In genomic region chr9:54547536-54547935, GRCm38 (mm10) we compare ENCODE assay signal across 11 mouse cellular contexts. TPM values are rescaled to one million over a fixed set of nuclear protein-coding genes. Genes with fewer than 3 reads are reported as not detected.
DNase-seq lines count a peak whose midpoint lies in the region; ATAC-seq and TF ChIP-seq lines count a peak whose summit lies in the region.
"Had no signal": no experiment of that assay in that cellular context is flagged by ENCODE, and none has a peak within 500 bp of the region (broad histone marks: within the 10 kb centered on the region; RNA-seq: fewer than 3 reads in every experiment).

No protein-coding gene starts in this region.

- H3K9me3 ChIP-seq in intestine, postnatal 0 days (ENCODE audit: control insufficient read depth) = no peaks in the 10 kb centered on the region
- H3K9me3 ChIP-seq in intestine, embryonic 15.5 days = no peaks in the 10 kb centered on the region
- H3K9me3 ChIP-seq in E14TG2a.4 (ENCODE audit: low read length) = no peaks in the 10 kb centered on the region
- H3K9me3 ChIP-seq: embryonic facial prominence, embryonic 12.5 days; limb, embryonic 12.5 days had no signal

- peak; percentile 47 for DNase-seq in c-Kit-positive CD71-negative TER-119-negative erythroid progenitor cells, embryonic 14.5 days (ENCODE audit: low read depth)
- peak; percentile 35 to 70 for DNase-seq in kidney, adult 8-10 months
- DNase-seq in lung, postnatal 25 days (ENCODE audit: low spot score) = peak; percentile 54
- peak; percentile 44 to 74 for DNase-seq in spleen, postnatal 10 days (ENCODE audit: low spot score in 2 of 2)

- H3K4me3 ChIP-seq in intestine, postnatal 0 days (ENCODE audit: low read depth, low read length) = no peak overlapping the region
- no peak overlapping the region for H3K4me3 ChIP-seq in intestine, embryonic 15.5 days (replicated peaks)
- no peak overlapping the region for H3K4me3 ChIP-seq in E14TG2a.4 (replicated peaks; ENCODE audit: low read length)
- H3K4me3 ChIP-seq: embryonic facial prominence, embryonic 12.5 days; limb, embryonic 12.5 days had no signal

- no peak overlapping the region for H3K27ac ChIP-seq in intestine, postnatal 0 days (ENCODE audit: low read depth, low read length)
- H3K27ac ChIP-seq in intestine, embryonic 15.5 days = no peak overlapping the region
- H3K27ac ChIP-seq: embryonic facial prominence, embryonic 12.5 days; limb, embryonic 12.5 days had no signal

- TF ChIP-seq CTCF in intestine, postnatal 0 days (IDR thresholded peaks at IDR 0.05; ENCODE audit: low read depth) = peak; percentile 91
- TF ChIP-seq CTCF in E14TG2a.4 (conservative IDR thresholded peaks at IDR 0.05; ENCODE audit: low read length) = peak; percentile 72

- no peak overlapping the region for H3K4me2 ChIP-seq in intestine, postnatal 0 days (replicated peaks; ENCODE audit: low read depth)
- no peak overlapping the region for H3K4me2 ChIP-seq in intestine, embryonic 15.5 days (replicated peaks)
- H3K4me2 ChIP-seq: embryonic facial prominence, embryonic 12.5 days; limb, embryonic 12.5 days had no signal

- ATAC-seq in intestine, postnatal 0 days = 0 out of 2 replicates have a peak, but pooled peaks have one; percentile 16
- ATAC-seq in intestine, embryonic 15.5 days = no peak
- ATAC-seq in erythroblast, adult 5-6 weeks (replicated peaks; ENCODE audit: low FRiP score, poor library complexity, severe bottlenecking) = peak; percentile 58; the same call in 1 of the 2 replicates

- no peak overlapping the region for H3K9ac ChIP-seq in intestine, postnatal 0 days (ENCODE audit: low read depth, low read length)
- H3K9ac ChIP-seq in intestine, embryonic 15.5 days = no peak overlapping the region
- H3K9ac ChIP-seq: embryonic facial prominence, embryonic 12.5 days; limb, embryonic 12.5 days had no signal

- no peaks in the 10 kb centered on the region for H3K4me1 ChIP-seq in intestine, postnatal 0 days (replicated peaks; ENCODE audit: control insufficient read depth, insufficient read depth, low read length)
- H3K4me1 ChIP-seq in intestine, embryonic 15.5 days (replicated peaks) = no peaks in the 10 kb centered on the region
- peaks cover 10% of the 10 kb centered on the region for H3K4me1 ChIP-seq in E14TG2a.4 (replicated peaks; ENCODE audit: low read depth, low read length)
- H3K4me1 ChIP-seq: embryonic facial prominence, embryonic 12.5 days; limb, embryonic 12.5 days had no signal

- no peaks in the 10 kb centered on the region for H3K36me3 ChIP-seq in intestine, postnatal 0 days (ENCODE audit: control insufficient read depth, insufficient read depth)
- H3K36me3 ChIP-seq in intestine, embryonic 15.5 days = no peaks in the 10 kb centered on the region
- no peaks in the 10 kb centered on the region for H3K36me3 ChIP-seq in E14TG2a.4 (ENCODE audit: insufficient read depth, low read length)
- H3K36me3 ChIP-seq: embryonic facial prominence, embryonic 12.5 days had no signal

- WGBS in intestine, postnatal 0 days = 15% methylated on average over 5 of the region's 5 CpGs
- 18% methylated on average over 5 of the region's 5 CpGs for WGBS in intestine, embryonic 15.5 days

- no peaks in the 10 kb centered on the region for H3K27me3 ChIP-seq in intestine, postnatal 0 days (replicated peaks; ENCODE audit: control insufficient read depth, insufficient read depth, low read length)
- H3K27me3 ChIP-seq in intestine, embryonic 15.5 days (replicated peaks) = no peaks in the 10 kb centered on the region
- peaks cover 30% of the 10 kb centered on the region for H3K27me3 ChIP-seq in E14TG2a.4 (ENCODE audit: insufficient read depth, low read length)
- H3K27me3 ChIP-seq: embryonic facial prominence, embryonic 12.5 days; limb, embryonic 12.5 days had no signal

RNA-seq across cellular contexts. Expression of gene Sh2d7, which starts 8.8 kb away (rescaled TPM):
- not detected in 2 replicates for polyA plus RNA-seq in intestine, postnatal 0 days (2015; fragmentation: Nextera tagmentation; extraction: Ambion mirVana)
- polyA plus RNA-seq in intestine, embryonic 15.5 days (2015; fragmentation: Nextera tagmentation; extraction: Ambion mirVana) = not detected in 2 replicates
- total RNA-seq in erythroblast, adult 5-6 weeks (2015; ENCODE audit: low replicate concordance) = not detected in 2 replicates
- total RNA-seq in erythroblast, adult 5-6 weeks (2017; ENCODE audit: low replicate concordance) = not detected in 2 replicates
- polyA plus RNA-seq: limb, embryonic 12.5 days; stomach, embryonic 16.5 days had no signal

RNA-seq across cellular contexts. Expression of gene Cib2, which starts 12.5 kb away (rescaled TPM):
- 3.7 and 4.4 TPM in 2 replicates for polyA plus RNA-seq in intestine, postnatal 0 days (2015; fragmentation: Nextera tagmentation; extraction: Ambion mirVana)
- polyA plus RNA-seq in intestine, embryonic 15.5 days (2015; fragmentation: Nextera tagmentation; extraction: Ambion mirVana) = 9.4 and 9.9 TPM in 2 replicates
- total RNA-seq in erythroblast, adult 5-6 weeks (2015; ENCODE audit: low replicate concordance) = 2.5 and 4.6 TPM in 2 replicates
- 1.2 and 2.1 TPM in 2 replicates for total RNA-seq in erythroblast, adult 5-6 weeks (2017; ENCODE audit: low replicate concordance)

RNA-seq across cellular contexts. Expression of gene Idh3a, which starts 38.6 kb away (rescaled TPM):
- 131 and 137 TPM in 2 replicates for polyA plus RNA-seq in intestine, postnatal 0 days (2015; fragmentation: Nextera tagmentation; extraction: Ambion mirVana)
- polyA plus RNA-seq in intestine, embryonic 15.5 days (2015; fragmentation: Nextera tagmentation; extraction: Ambion mirVana) = 194 and 206 TPM in 2 replicates
- 19.6 and 33.4 TPM in 2 replicates for total RNA-seq in erythroblast, adult 5-6 weeks (2015; ENCODE audit: low replicate concordance)
- total RNA-seq in erythroblast, adult 5-6 weeks (2017; ENCODE audit: low replicate concordance) = 12.0 and 16.0 TPM in 2 replicates

RNA-seq across cellular contexts. Expression of gene Dmxl2, which starts 46.1 kb away (rescaled TPM):
- polyA plus RNA-seq in intestine, postnatal 0 days (2015; fragmentation: Nextera tagmentation; extraction: Ambion mirVana) = 5.2 and 6.4 TPM in 2 replicates
- 4.1 and 4.4 TPM in 2 replicates for polyA plus RNA-seq in intestine, embryonic 15.5 days (2015; fragmentation: Nextera tagmentation; extraction: Ambion mirVana)
- 7.1 and 11.1 TPM in 2 replicates for total RNA-seq in erythroblast, adult 5-6 weeks (2015; ENCODE audit: low replicate concordance)
- 5.7 and 5.9 TPM in 2 replicates for total RNA-seq in erythroblast, adult 5-6 weeks (2017; ENCODE audit: low replicate concordance)
